ENCODE assay signal across 8 mouse cellular contexts in the genomic region with DNA sequence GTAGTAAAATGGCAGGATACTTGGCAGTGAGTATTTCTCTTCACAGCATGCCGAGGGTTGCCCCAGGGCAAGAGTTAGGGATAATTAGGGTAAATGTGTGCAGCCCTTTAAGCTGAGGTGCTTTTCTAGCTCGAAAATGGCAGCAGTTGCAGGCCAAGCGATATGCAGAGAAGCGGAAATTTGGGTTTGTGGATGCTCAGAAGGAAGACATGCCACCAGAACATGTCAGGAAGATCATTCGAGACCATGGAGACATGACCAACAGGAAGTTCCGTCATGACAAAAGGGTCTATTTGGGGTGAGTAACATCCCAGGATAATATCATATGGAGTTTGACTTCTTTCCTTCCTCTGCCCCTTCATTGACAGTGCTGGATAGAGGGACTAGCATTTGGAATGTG. TPM values are rescaled to one million over a fixed set of nuclear protein-coding genes. Genes with fewer than 3 reads are reported as not detected.
A peak's percentile ranks its signal among the peaks of the same experiment; 100 is the strongest.
DNase-seq lines count a peak whose midpoint lies in the region; ATAC-seq and TF ChIP-seq lines count a peak whose summit lies in the region.

No protein-coding gene starts in this region.

- TF ChIP-seq EP300 in MEL (IDR thresholded peaks at IDR 0.05; ENCODE audit: low read depth in 1 of 2, low read length in 2 of 2): no peak

- TF ChIP-seq POLR2A in MEL (IDR thresholded peaks at IDR 0.05; ENCODE audit: control insufficient read depth in 1 of 2, insufficient read depth in 1 of 2, low read depth in 1 of 2, low read length in 2 of 2, poor library complexity in 1 of 2): no peak

- peak overlapping the region; percentile 96 for H3K9ac ChIP-seq in MEL (ENCODE audit: control insufficient read depth, low read depth, low read length, poor library complexity, severe bottlenecking)
- H3K9ac ChIP-seq in hindbrain, embryonic 12.5 days: peak overlapping the region; percentile 96
- H3K9ac ChIP-seq in midbrain, embryonic 13.5 days (replicated peaks): peak overlapping the region; percentile 99

- peak overlapping the region; percentile 92 to 97 for H3K4me3 ChIP-seq in MEL (ENCODE audit: control insufficient read depth in 1 of 2, insufficient read depth in 1 of 2, low read depth in 2 of 2, low read length in 2 of 2)
- H3K4me3 ChIP-seq in hindbrain, embryonic 12.5 days: peak overlapping the region; percentile 97
- peak overlapping the region; percentile 100 for H3K4me3 ChIP-seq in midbrain, embryonic 13.5 days (replicated peaks)

- TF ChIP-seq CTCF in MEL (IDR thresholded peaks at IDR 0.05 in 2 of 3, conservative IDR thresholded peaks at IDR 0.05 in 1 of 3; ENCODE audit: control insufficient read depth in 1 of 3, insufficient read depth in 1 of 3, low read depth in 2 of 3, low read length in 3 of 3, poor library complexity in 1 of 3, severe bottlenecking in 1 of 3): no peak

- H3K4me1 ChIP-seq in MEL (ENCODE audit: control insufficient read depth in 1 of 2, insufficient read depth in 2 of 2, low read length in 2 of 2): peaks cover 5 to 8% of the 10 kb centered on the region in 2 experiments; a peak in 3 of 4 replicates
- H3K4me1 ChIP-seq in hindbrain, embryonic 12.5 days: peaks cover 13% of the 10 kb centered on the region
- H3K4me1 ChIP-seq in midbrain, embryonic 13.5 days (replicated peaks): peaks cover 18% of the 10 kb centered on the region

- peak overlapping the region; percentile 80 for H3K27ac ChIP-seq in MEL (ENCODE audit: control insufficient read depth, low read depth, low read length)
- H3K27ac ChIP-seq in hindbrain, embryonic 12.5 days: no peak overlapping the region
- H3K27ac ChIP-seq in midbrain, embryonic 13.5 days: no peak overlapping the region

- no peak for TF ChIP-seq RAD21 in MEL (IDR thresholded peaks at IDR 0.05; ENCODE audit: low read depth, low read length)

- no peaks in the 10 kb centered on the region for H3K9me3 ChIP-seq in MEL (replicated peaks; ENCODE audit: insufficient read depth, low read length)
- no peaks in the 10 kb centered on the region for H3K9me3 ChIP-seq in hindbrain, embryonic 12.5 days (replicated peaks)
- H3K9me3 ChIP-seq in midbrain, embryonic 13.5 days: no peaks in the 10 kb centered on the region

- peaks cover 20 to 33% of the 10 kb centered on the region in 2 experiments for H3K36me3 ChIP-seq in MEL (ENCODE audit: control insufficient read depth in 1 of 2, insufficient read depth in 2 of 2, low read length in 2 of 2)
- H3K36me3 ChIP-seq in hindbrain, embryonic 12.5 days: peaks cover 39% of the 10 kb centered on the region
- peaks cover 36% of the 10 kb centered on the region for H3K36me3 ChIP-seq in midbrain, embryonic 13.5 days

- peak overlapping the region; percentile 94 for H3K4me2 ChIP-seq in hindbrain, embryonic 12.5 days (replicated peaks)
- H3K4me2 ChIP-seq in midbrain, embryonic 13.5 days (replicated peaks): peak overlapping the region; percentile 99

- H3K79me2 ChIP-seq in MEL (ENCODE audit: control insufficient read depth, insufficient read depth, low read length, poor library complexity): peaks cover 30% of the 10 kb centered on the region

- peak; percentile 20 for DNase-seq in kidney, adult 9 months
- DNase-seq in kidney, postnatal 4 days: no peak
- peak; percentile 53 for DNase-seq in MEL (ENCODE audit: low read depth, low spot score)
- DNase-seq in cerebellum, postnatal 4 days (ENCODE audit: low spot score in 2 of 2): no peak
- DNase-seq in thymus, postnatal 25 days: no peak

- 45% methylated on average over 6 of the region's 6 CpGs for WGBS in hindbrain, embryonic 12.5 days
- WGBS in midbrain, embryonic 13.5 days: 46% methylated on average over 6 of the region's 6 CpGs

- ATAC-seq in hindbrain, embryonic 12.5 days (ENCODE audit: low FRiP score): no peak
- no peak for ATAC-seq in midbrain, embryonic 13.5 days
- no peak for ATAC-seq in inflammation-experienced regulatory T-cells, adult 6 months

- H3K27me3 ChIP-seq in MEL (ENCODE audit: control insufficient read depth in 1 of 2, insufficient read depth in 2 of 2, low read length in 2 of 2): no peaks in the 10 kb centered on the region
- H3K27me3 ChIP-seq in hindbrain, embryonic 12.5 days: no peaks in the 10 kb centered on the region
- H3K27me3 ChIP-seq in midbrain, embryonic 13.5 days: peaks cover 10% of the 10 kb centered on the region; the same call in 1 of the 2 replicates

TF ChIP-seq in MEL, 35 proteins besides CTCF, POLR2A, EP300 and RAD21:
- TF ChIP-seq GATA1 (IDR thresholded peaks at IDR 0.05; ENCODE audit: low read depth, low read length): no peak
- 0 out of 2 replicates have a peak, but pooled peaks have one; percentile 11 for TF ChIP-seq TBP (IDR thresholded peaks at IDR 0.05; ENCODE audit: low read depth, low read length)

RNA-seq across cellular contexts. Expression of a gene that starts 0.9 kb away (rescaled TPM):
- total RNA-seq in MEL (2012; rRNA removed): 214 and 234 TPM in 2 replicates
- polyA plus RNA-seq in MEL (2012; ENCODE audit: insufficient read depth in 1 of 2, insufficient read length in 2 of 2, low read depth in 1 of 2, low replicate concordance in 2 of 2, missing spikeins in 1 of 2): 100 to 1,000 TPM; 276 to 644 TPM
- polyA plus RNA-seq in hindbrain, embryonic 12.5 days (2016; fragmentation: Nextera tagmentation; extraction: Ambion mirVana): 68.9 and 74.2 TPM in 2 replicates
- polyA plus RNA-seq in midbrain, embryonic 13.5 days (2015; fragmentation: Nextera tagmentation; extraction: Ambion mirVana): 58.2 and 61.8 TPM in 2 replicates
- polyA plus RNA-seq in inflammation-experienced regulatory T-cells, adult 6 months (2017; shearing (Covaris generic)): 10 to 100 TPM; 37.6 to 48.7 (median 43.8) TPM

RNA-seq across cellular contexts. Expression of a gene that starts 22.4 kb away (rescaled TPM):
- 0.16 and 0.19 TPM in 2 replicates for total RNA-seq in MEL (2012; rRNA removed)
- polyA plus RNA-seq in MEL (2012; ENCODE audit: insufficient read depth in 1 of 2, insufficient read length in 2 of 2, low read depth in 1 of 2, low replicate concordance in 2 of 2, missing spikeins in 1 of 2): under 1 TPM in 1 of 2 experiments, not detected in 1; 0.65 TPM
- polyA plus RNA-seq in hindbrain, embryonic 12.5 days (2016; fragmentation: Nextera tagmentation; extraction: Ambion mirVana): 0.68 and 0.75 TPM in 2 replicates
- 0.97 and 1.2 TPM in 2 replicates for polyA plus RNA-seq in midbrain, embryonic 13.5 days (2015; fragmentation: Nextera tagmentation; extraction: Ambion mirVana)
- polyA plus RNA-seq in inflammation-experienced regulatory T-cells, adult 6 months (2017; shearing (Covaris generic)): not detected

RNA-seq across cellular contexts. Expression of a gene that starts 25.8 kb away (rescaled TPM):
- total RNA-seq in MEL (2012; rRNA removed): 0.10 and 0.15 TPM in 2 replicates
- under 1 TPM in 1 of 2 experiments, not detected in 1; 0.28 TPM for polyA plus RNA-seq in MEL (2012; ENCODE audit: insufficient read depth in 1 of 2, insufficient read length in 2 of 2, low read depth in 1 of 2, low replicate concordance in 2 of 2, missing spikeins in 1 of 2)
- polyA plus RNA-seq in hindbrain, embryonic 12.5 days (2016; fragmentation: Nextera tagmentation; extraction: Ambion mirVana): 5.7 and 5.8 TPM in 2 replicates
- polyA plus RNA-seq in midbrain, embryonic 13.5 days (2015; fragmentation: Nextera tagmentation; extraction: Ambion mirVana): 3.4 and 3.5 TPM in 2 replicates
- polyA plus RNA-seq in inflammation-experienced regulatory T-cells, adult 6 months (2017; shearing (Covaris generic)): under 1 TPM; 0.18 to 0.93 (median 0.28) TPM

RNA-seq across cellular contexts. Expression of a gene that starts 26.0 kb away (rescaled TPM):
- 0.50 and 1.0 TPM in 2 replicates for total RNA-seq in MEL (2012; rRNA removed)
- under 1 TPM in 1 of 2 experiments, not detected in 1; 0.86 TPM for polyA plus RNA-seq in MEL (2012; ENCODE audit: insufficient read depth in 1 of 2, insufficient read length in 2 of 2, low read depth in 1 of 2, low replicate concordance in 2 of 2, missing spikeins in 1 of 2)
- 11.6 and 13.0 TPM in 2 replicates for polyA plus RNA-seq in hindbrain, embryonic 12.5 days (2016; fragmentation: Nextera tagmentation; extraction: Ambion mirVana)
- polyA plus RNA-seq in midbrain, embryonic 13.5 days (2015; fragmentation: Nextera tagmentation; extraction: Ambion mirVana): 2.0 and 2.5 TPM in 2 replicates
- polyA plus RNA-seq in inflammation-experienced regulatory T-cells, adult 6 months (2017; shearing (Covaris generic)): 10 to 100 TPM in 2 of 3 experiments, 1 to 10 TPM in 1; 10.0 to 23.2 (median 21.3) TPM

RNA-seq across cellular contexts. Expression of a gene that starts 33.0 kb away (rescaled TPM):
- 7.0 and 7.6 TPM in 2 replicates for total RNA-seq in MEL (2012; rRNA removed)
- polyA plus RNA-seq in MEL (2012; ENCODE audit: insufficient read depth in 1 of 2, insufficient read length in 2 of 2, low read depth in 1 of 2, low replicate concordance in 2 of 2, missing spikeins in 1 of 2): 10 to 100 TPM in 1 of 2 experiments, not detected in 1; 13.9 TPM
- 9.3 and 9.6 TPM in 2 replicates for polyA plus RNA-seq in hindbrain, embryonic 12.5 days (2016; fragmentation: Nextera tagmentation; extraction: Ambion mirVana)
- polyA plus RNA-seq in midbrain, embryonic 13.5 days (2015; fragmentation: Nextera tagmentation; extraction: Ambion mirVana): 6.8 and 8.1 TPM in 2 replicates
- 1 to 10 TPM; 5.1 to 7.9 (median 5.2) TPM for polyA plus RNA-seq in inflammation-experienced regulatory T-cells, adult 6 months (2017; shearing (Covaris generic))

Comparison
In these comparisons a context has a peak if more than half of its experiments do, and no peak if none do; other contexts are left out.
1. DNase-seq: peak in kidney, adult 9 months (single experiment) and MEL (single experiment); none in kidney, postnatal 4 days (0 of 2), cerebellum, postnatal 4 days (0 of 2) and thymus, postnatal 25 days (single experiment).
2. Peak in every context shown above with its lines, with median percentiles within 50 percentile points of each other: H3K4me3 ChIP-seq and H3K9ac ChIP-seq.